Mouse (Mus musculus) CD4-positive helper T cell, adult 2 months (primary cell): Measurements from ENCODE around the gene Gys1.
"Not testable (repeated sequence)": the region's sequence is repeated elsewhere in the genome, so short reads cannot be mapped to it uniquely, and the experiment has no call there.

ENCODE experiments used
- DNase-seq: peaks from one replicate; pipeline ENCODE4 v3.0.0-alpha.2; 2012; ENCODE audit warnings: low read depth, missing footprints, low spot score

Gys1 gene

DNA sequence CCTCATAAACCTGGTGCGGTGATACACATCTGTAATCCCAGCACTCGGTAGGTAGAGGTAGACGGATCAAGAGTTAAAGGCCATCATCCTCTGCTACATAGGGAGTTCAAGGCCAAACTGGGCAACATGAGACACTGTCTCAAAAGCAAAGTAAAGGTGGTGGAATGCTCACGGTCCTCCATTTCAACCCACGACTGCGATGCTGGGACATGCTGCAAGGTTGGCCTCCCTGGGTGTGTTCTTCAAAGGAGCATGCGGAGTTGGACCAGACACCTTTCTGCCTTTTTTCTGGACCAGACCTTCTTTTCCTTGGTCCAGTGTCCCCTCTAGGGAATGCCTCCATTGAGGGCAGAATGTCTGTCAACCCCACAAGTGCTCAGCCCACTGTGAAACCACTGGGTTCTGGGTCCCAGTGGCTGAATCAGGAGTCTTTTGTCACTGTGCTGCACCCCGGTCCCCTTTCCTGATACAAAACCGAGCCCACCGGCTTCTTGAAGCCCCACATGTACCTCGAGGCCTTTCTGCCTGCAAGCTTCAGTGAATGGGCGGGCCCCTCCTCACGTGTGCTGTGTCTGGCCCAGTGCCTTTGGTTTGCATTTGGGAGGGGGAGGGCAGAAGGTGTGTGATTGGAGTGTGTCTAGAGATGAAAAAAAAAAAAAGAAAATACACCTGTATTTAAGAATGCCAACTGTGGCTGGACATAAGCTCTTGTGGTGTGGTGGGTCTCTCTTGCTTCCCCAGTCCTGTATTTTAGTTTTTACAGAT lies 21.5 kb downstream of the Gys1 start:
- DNase-seq = no peak

DNA sequence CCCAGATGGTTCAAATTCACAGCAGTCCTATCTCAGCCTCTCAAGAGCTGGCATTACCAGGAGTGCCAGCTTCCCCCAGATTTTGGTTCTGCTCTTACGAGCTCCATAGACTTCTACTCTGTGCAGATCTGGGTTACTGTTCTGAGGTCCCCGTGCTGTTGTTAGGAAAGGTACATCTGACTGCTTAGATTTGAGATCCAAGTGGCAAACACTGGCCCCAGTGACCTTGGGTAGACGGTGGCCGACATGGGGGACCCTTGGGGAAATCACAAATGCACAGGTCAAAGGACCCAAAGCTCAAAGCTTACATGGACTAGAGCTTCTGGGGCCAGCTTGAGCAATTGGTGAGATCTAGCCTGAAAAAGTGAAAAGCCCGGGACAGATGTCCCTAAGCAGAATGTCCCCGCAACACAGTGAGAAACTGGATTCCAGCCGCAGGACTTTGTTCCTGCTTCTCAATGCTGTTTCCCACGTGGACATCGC lies 22.1 kb downstream of the Gys1 start:
- no peak for DNase-seq

DNA sequence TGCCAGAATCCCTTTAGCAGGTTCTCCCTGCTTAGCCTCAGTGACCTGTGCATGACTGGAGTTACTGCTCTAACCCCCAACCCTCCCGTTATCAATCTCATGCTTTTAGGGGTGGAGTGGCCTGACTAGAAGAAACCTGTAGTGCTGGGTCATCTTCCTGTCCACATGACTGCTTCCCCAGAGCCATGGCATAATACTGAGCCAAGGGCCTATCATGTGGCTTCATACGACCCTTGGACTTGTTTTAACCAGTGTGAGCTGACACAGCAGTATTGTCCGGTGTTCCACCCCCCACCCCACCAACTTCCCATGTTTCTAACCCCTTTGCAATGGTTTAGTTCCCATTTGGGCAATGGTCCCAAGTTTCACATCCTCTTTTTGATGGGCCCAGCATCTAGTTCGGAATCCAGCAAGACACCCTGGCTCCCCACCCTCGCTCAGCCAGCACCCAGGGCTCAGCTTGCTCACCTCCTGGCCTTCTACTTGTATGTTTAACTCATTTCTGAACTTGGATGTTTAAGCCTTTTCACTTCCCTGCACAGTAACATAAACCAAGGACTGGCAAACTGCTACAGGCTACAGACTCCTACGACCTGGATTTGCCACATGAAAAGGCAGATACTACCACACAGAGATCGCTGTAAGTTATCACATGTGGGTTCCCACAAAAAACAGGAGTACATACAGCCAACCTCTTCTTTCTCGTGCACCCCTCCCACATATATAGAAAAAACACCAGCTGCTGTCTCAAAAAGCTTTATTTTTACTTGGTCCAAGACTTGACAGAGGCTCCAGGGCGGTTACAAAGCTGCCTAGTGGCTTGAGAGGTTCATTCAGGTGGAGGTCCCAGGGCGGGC lies 22.8 kb downstream of the Gys1 start:
- no peak for DNase-seq

DNA sequence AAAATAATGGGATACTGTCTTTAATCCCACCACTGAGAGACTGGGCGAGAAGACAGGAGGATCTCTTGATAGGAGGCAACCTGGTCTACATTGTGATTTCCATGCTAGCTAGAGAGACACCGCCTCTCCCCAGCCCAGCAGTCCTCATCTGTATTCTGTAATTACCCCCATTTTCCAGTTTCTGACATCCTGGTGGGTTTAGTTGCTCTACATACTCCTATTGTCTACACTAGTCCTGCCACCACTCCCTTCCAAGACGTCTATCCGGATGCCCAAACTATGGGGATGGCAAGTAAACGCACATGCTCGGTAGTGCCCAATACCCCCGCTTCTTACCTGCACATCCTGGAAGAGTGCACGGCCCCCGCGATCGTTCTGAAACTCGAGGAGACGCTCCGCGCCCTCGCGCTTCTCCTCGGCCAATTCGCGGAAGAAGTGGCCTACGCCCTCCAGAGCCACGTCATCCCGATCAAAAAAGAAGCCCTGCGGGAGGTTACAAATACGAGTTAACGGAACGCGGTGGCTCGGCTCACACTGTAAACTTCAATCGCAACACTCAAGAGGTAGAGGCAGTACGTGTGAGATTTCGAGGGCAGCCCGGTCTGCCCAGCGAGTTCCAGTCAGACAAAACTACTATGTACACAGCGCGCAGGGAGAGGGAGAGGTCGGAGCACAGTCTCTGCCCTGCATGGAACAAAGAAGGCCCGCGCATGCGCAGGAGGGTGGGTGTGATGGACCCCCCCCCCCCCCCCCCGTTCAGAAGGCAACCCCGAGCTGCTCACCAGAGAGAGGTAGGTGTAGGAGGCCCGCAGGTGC lies 24.3 kb downstream of the Gys1 start:
- DNase-seq = peak; percentile 89

DNA sequence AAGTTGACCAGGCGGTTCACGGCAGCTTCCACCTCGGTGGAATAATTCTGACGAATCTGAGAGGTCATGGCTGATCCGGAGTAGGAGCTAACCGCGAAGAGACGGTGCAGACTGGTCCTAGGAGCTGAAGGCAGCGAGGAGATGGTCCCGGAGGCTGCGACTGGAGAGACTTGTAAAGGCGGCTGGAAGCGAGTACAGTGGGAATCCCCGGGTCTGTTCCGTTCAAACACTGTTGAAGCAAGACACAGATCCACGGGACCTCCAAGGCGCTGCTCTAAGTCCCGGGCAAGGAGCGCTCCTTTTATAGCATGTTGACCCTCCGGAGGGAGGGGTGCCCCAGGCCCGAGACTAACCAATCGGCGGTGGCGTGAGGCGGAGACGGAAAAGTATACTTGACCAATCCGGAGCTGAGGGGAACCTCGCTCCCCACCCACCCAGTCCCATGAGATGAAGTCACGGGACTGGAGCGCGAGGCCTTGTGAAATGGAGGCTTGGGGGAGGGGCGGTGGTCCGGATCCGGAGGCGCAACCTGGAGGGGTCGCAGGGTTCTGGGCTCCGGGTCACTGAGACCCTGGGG lies 25.0 kb downstream of the Gys1 start, which contains the start of gene Ftl1:
Gene Ftl1 (minus strand): TSS at position 321 of the 577 bp plus-strand sequence.
- peak; percentile 97 for DNase-seq

DNA sequence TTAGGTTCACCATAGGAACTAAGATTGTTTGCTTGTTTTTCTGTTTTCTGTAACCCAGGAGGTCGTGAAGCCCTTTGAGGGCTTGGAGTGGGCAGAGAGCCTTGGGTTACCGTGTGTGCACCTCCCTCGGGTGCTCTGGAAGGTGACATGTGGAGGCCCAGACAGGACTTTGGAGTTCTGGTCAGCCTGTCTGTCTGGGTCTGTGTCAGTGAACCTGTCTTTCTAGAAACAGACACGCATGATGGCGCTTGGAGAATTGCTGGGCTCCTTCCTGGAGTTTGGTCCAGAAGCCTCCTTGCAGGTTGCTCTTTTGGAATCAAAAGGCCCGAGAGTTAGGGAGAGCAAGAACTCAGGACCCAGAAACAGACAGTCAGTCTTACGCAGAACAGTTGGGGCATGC lies 25.7 kb downstream of the Gys1 start:
- DNase-seq = no peak

DNA sequence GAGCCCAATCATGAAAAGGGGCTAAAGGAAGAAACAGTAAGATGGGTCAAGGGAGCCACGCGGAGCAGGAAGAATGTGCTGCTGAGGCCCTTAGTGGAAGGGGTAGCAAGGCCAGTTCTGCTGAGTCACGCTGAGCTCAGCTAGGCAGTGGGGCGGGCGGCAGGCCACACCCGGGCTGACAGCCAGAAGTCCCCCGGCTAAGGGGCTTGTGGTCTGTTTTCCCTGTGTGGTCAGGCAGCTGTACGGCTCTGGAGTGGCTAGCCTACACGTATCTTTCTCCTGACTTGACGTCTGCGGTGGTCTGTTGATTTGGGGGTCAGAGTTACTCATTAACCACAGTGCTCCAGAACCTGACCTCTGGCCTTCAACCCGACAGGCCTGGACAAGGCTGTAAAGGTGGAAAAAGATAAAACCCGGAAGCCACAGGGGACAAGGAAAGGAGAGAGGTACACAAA lies 26.2 kb downstream of the Gys1 start:
- no peak for DNase-seq

DNA sequence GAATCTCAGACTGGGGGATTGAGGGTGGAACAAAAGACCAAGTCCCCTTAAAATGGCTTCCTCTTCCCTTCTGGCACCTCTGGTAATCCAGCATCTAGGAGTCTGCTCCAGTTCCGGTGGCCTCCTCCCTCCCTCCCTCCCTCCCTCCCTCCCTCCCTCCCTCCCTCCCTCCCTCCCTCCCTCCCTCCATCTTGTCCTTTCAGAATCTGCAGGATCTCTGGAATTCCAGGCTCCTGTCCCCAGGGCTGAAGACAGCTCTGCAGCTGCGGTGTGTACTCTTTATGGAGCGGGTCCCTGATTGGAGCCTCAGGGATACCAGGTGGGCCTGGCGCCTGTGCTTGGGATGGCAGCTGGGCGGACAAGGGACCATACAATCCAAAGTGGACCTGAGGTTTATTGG lies 26.7 kb downstream of the Gys1 start:
- no peak for DNase-seq

DNA sequence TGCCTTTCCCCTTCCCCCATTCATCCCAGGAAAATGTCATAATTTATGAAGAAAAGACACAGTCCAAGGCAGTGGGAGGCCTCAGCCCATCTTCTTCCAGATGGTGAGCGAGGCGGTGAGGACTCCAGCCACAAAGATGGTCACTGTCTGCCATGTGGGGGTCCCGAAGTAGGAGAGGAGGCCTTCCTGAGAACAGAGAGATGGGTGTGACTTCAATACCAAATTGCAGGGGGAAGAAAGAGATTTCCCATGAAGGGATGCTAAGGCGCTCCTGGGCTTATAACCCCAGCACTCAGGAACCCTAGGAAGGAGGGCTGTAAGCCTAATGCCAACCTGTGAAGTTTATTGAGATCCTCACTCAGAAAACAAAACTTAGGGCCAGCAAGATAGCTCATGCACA lies 27.1 kb downstream of the Gys1 start:
- DNase-seq = no peak

DNA sequence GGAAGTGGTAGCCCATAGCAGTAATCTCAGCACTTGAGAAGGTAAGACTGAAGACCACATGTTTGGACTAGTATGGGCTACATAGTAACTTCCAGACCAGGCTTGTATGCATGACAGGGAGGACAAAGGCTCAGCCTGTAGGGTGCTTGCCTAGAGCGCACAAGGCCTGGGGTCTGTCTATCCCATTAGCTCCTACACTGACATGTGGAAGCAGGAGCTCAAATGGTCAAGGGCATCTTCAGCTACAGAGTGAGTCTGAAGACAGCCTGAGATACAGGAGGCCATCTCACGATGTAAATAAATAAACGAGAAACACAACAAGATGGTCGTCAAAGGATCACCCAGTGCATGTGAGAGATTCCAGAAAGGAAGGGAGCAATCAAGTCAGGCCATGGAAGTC lies 27.7 kb downstream of the Gys1 start:
- no peak for DNase-seq

DNA sequence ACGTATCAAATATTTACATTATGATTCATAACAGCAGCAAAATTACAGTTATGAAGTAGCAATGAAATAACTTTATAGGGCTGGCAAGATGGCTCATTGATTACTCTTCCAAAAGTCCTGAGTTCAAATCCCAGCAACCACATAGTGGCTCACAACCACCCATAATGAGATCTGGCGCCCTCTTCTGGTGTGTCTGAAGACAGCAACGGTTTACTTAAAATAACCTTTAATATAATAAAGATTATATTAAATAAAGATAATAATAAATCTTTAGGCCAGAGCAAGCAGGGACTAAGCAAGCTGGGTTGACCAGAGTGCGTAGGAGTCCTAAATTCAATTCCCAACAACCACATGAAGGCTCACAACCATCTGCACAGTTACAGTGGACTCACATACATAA lies 28.2 kb downstream of the Gys1 start:
- not testable (repeated sequence) for DNase-seq

DNA sequence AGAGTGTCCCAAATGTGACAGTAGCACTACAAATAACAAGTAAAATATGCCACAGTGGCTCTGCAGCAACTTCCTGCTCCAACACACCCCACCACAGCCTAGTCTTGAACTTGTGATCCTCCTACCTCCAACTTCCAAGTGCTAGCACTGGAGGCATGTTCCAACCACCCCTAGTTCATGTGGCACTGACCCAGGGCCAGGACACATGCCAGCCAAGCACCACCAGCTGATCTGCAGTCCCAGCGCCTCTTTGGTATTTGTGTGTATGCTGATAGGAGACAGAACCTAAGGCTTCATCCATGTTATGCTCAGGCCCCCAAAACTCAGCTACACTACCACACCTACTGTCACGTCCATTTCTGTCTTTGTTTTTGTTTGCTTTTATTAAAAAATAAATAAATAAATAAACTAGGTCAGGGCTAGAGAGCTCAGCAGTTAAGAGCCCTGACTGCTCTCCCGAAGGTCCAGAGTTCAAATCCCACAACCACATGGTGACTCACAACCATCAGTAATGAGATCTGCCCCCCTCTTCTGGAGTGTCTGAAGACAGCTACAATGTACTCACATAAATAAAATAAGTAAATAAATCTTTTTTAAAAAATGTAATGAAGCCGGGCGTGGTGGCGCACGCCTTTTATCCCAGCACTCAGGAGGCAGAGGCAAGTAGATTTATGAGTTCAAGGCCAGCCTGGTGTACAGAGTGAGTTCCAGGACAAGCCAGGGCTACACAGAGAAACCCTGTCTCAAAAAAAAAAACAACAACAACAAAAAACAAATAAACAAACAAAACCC lies 29.5 kb downstream of the Gys1 start:
- DNase-seq = no peak

DNA sequence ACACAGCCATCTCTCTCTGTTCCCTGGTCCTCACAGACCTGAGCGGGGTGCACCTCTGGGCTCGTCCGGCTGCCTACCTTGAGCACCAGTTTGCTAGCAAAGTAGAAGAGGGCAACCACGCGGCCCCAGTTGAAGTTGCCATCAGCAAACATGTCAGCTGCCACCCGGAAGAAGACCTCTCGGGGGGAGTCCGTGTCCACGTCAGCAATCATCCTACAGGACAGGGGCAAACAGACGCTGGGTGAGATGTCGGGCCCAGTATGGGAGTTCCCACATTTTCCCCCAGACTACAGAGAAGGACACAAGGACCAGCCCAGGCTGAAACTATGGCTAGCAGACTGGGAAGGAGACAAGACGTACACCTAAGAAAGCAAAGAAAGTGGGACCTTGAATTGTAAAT lies 30.5 kb downstream of the Gys1 start:
- DNase-seq = no peak

DNA sequence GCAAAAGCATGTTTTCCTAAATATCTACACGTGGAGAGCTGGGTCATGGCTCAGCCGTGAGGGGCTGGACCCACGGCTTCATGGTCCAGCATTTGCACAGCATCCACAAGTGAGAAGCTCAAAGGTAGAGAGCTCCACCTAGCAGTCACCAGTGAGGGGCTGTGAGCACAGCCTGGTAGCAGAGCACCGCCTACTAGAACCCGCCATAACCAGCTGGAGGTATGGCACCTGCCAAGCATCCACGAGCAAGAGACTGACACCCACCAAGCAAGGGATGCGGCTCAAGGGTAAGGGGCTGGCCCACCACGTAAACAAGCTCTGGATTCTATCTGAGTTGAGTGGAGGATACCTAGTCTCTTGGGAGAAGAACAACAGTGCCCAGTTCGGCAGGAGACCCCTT lies 30.9 kb downstream of the Gys1 start:
- no peak for DNase-seq

DNA sequence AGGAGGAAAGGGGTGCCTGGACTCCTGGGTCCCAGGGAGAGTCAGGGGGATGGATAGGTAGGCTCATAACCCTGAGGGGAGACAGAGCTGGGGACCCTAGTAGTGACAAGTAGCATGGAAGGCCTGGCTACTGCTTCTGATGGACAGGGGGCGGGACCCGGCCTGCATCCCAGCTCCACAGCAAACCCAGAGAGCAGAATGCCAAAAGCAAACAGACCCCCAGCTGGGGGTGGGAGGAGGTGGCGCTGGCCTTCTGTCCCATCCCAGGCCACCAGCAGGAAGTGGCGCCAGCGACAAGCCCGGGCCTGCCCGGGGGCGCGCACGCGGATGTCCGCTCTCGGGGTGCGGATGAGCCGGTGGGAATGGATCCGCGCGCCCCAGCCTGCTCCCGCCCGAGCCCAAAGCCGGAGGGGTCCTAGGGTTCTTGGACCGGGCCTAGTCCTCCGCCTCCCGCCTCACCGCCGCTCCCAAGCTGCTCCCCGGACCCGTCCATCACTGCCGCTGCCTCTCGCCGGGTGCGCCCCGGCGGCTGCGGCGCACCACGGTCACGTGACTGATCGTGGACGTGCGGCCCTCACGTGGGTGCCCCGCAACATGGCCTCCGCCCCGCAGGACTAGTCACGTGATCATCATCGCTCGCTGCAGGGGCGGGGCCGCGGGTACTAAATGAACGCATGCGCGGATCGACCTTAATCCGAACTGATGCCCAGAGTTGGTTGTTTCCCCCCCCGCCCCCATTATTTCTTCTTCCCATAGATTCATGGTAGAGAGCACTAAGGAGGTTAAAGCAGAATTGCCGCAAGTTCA lies 31.8 kb downstream of the Gys1 start, which contains the start of gene Bax:
Gene Bax (minus strand): TSS at position 616 of the 807 bp plus-strand sequence.
- DNase-seq = peak; percentile 95

DNA sequence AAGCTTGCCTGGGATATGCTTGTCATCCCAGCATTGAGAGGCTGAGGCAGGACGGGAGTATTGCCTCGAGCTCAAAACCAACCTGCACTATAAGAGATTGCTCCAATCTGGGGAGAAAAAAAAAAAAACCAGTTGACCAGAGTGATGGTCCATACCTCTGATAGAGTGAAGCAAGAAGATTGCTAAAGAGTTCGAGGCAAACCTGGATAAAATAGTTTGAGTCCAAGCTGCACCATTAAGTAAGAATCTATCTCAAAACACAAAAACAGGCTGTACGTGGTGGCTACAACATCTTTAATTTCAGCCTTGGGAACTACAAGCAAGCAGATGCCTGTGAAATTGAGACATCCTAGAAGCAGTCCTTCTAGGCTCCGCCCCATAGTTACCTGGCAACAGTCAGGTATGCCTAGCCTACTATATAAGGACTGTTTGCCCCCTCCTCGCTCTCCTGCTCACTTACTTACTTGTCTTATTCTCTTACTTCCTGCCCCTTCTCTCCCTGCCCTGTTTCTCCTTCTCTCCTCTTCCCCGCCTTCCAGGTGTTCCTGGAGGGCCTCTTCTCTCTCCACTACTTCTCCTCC lies 32.5 kb downstream of the Gys1 start:
- DNase-seq = no peak

DNA sequence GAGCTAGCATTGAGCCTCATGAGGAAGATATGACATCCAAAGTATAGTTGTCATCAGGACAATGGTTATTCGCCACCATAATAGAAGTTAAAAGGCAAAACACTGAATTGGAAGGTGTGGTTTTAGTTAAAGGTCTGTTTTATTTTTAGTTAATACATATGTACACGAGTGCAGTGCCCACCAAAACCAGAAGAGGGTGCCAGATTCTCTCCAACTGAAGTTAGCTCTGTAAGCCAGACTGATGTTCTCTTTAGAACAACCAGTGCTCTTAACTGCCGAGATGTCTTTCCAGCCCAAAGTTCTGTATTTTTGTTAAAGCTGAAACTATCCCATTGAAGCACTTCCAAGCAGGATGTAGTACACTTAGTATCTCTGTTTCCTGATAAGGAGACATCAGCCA lies 36.2 kb downstream of the Gys1 start:
- peak; percentile 79 for DNase-seq

DNA sequence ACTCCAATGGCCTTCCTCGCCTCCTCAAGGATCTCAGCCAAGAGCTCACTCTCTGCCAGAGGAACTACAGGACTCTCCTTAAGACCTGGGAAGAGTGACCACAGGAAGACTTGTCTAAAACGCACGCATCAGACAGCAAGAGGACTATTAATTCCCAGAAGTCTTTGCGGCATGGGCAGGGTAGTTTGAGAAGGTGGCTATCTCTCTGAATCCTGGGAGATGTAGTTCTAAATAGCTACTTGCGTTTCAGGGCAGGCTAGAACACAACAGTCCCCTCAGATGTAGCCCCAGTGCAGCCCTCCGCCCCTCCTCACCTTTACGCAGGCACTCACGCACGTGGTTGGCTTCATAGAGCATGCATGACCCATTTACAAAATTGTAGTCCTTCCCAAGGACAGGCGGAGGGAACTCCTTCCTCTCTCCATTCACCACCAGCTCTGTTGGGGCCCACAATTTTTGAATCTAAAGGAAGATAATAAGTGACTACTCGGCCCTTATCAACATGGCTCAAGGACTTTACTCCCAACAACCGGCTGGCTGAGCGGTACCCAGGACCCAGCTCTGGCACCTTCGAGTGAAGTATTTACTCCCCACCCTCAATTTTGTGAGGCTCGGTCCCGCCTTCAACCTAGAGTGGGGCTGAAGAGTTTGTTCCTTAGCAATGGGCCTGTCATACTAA lies 40.8 kb downstream of the Gys1 start:
- no peak for DNase-seq

DNA sequence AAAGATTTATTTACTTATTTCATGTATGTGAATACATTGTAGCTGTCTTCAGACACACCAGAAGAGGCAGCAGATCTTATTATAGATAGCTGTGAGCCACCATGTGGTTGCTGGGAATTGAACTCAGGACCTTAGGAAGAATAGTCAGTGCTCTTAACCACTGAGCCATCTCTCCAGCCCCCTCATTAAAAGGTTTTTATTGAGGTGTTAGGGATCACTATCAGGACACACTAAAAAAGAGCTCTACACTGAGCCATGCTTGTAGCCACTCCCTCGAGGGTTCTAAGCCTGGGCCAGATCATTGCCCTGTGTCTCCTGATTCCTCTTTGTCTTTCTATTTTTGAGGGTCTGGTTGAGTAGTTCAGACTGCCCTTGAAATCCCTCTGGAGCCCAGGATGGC lies 41.8 kb downstream of the Gys1 start:
- DNase-seq = no peak
